Mouse (Mus musculus): ENCODE measurements around the gene Rnf130. TPM values are rescaled to one million over a fixed set of nuclear protein-coding genes. Genes with fewer than 3 reads are reported as not detected.

The Rnf130 gene
- not detected for polyA plus RNA-seq (2012; fragmentation: generic; extraction: Trizol)
- long read RNA-seq, experiment 1, result 0 reads
- long read RNA-seq, experiment 2, result 0 reads

- no peaks in the 10 kb centered on the region for H3K79me2 ChIP-seq (ENCODE audit: control insufficient read depth, insufficient read depth)
- H3K4me3 ChIP-seq (ENCODE audit: insufficient read depth, poor library complexity, severe bottlenecking), result no peak within 1 kb of the TSS
- no peak within 1 kb of the TSS for H3ac ChIP-seq (ENCODE audit: control insufficient read depth, insufficient read length, low read depth)
- H3K79me3 ChIP-seq (ENCODE audit: low read depth), result no peaks in the 10 kb centered on the region
- H3K27me3 ChIP-seq (ENCODE audit: control insufficient read depth, insufficient read depth, insufficient read length), result peaks cover 45% of the 10 kb centered on the region
- no peak for TF ChIP-seq MAX (IDR thresholded peaks at IDR 0.05)
- no peak for TF ChIP-seq USF1 (IDR thresholded peaks at IDR 0.05; ENCODE audit: low read depth)
- no peak for TF ChIP-seq MYOG (IDR thresholded peaks at IDR 0.05; ENCODE audit: control insufficient read depth, extremely low read depth, insufficient read length)
- TF ChIP-seq CTCF (IDR thresholded peaks at IDR 0.05; ENCODE audit: control insufficient read depth, insufficient read depth, insufficient read length), result no peak
- TF ChIP-seq FOSL1 (IDR thresholded peaks at IDR 0.05; ENCODE audit: insufficient read depth, low read length, poor library complexity, severe bottlenecking), result no peak
- TF ChIP-seq MYOD1 (IDR thresholded peaks at IDR 0.05; ENCODE audit: control insufficient read depth, insufficient read length, low read depth), result no peak
- TF ChIP-seq CEBPB (IDR thresholded peaks at IDR 0.05; ENCODE audit: low read depth), result no peak
- H3K36me3 ChIP-seq (ENCODE audit: control insufficient read depth, insufficient read depth), result no peaks in the 10 kb centered on the region
Measured at GRCm38 (mm10) chr11:50024833-50025720, at the start of gene Rnf130. Rnf130 (plus strand) TSS chr11:50025346.

DNA sequence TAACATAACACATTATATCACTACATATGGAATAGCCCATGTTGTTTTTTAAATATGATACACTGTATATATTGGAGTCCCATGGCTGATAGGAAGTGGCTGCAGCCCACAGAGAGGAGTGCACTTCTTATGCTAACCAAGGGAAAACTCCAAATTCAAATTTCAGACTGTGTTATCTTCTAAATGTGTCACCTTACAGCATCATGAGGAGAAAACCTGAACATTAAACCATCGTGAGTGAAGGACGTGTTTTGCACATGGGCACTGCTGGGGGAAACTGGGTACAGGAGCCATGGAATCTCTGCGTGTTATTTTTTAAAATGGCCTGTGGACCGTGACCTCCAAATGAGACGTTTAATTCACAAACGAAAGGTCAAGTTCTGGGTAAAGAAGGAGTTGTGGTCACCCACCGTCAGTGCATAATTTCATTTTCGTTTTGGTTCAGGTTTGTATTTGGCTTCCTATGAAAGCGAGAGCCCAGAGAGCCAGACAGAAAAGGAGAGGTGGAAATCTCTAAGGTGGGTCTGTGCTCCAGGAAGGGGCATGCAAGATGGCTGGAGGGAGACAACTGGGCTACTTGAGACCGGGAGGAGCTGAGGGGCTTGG is 47.1 kb upstream of the Rnf130 start:
- Histone ChIP-seq H3ac (ENCODE audit: control insufficient read depth, insufficient read length, low read depth) (no peak overlapping the region), H3K27me3 (ENCODE audit: control insufficient read depth, insufficient read depth, insufficient read length) (peaks cover 13% of the 10 kb centered on the region), H3K79me2 (ENCODE audit: control insufficient read depth, insufficient read depth) (no peaks in the 10 kb centered on the region), H3K4me3 (ENCODE audit: insufficient read depth, poor library complexity, severe bottlenecking) (no peak overlapping the region), H3K36me3 (ENCODE audit: control insufficient read depth, insufficient read depth) (no peaks in the 10 kb centered on the region), H3K79me3 (ENCODE audit: low read depth) (no peaks in the 10 kb centered on the region)
- no peak for TF ChIP-seq MYOD1 (IDR thresholded peaks at IDR 0.05; ENCODE audit: control insufficient read depth, insufficient read length, low read depth)
- no peak for TF ChIP-seq MAX (IDR thresholded peaks at IDR 0.05)
- TF ChIP-seq CEBPB (IDR thresholded peaks at IDR 0.05; ENCODE audit: low read depth), result no peak

GRCm38 (mm10) chr11:49978935-49979334 is 46.2 kb upstream of the Rnf130 start:
- no peak overlapping the region for H3K4me3 ChIP-seq (ENCODE audit: insufficient read depth, poor library complexity, severe bottlenecking)
- no peaks in the 10 kb centered on the region for H3K79me2 ChIP-seq (ENCODE audit: control insufficient read depth, insufficient read depth)
- H3ac ChIP-seq (ENCODE audit: control insufficient read depth, insufficient read length, low read depth), result no peak overlapping the region
- H3K36me3 ChIP-seq (ENCODE audit: control insufficient read depth, insufficient read depth), result no peaks in the 10 kb centered on the region
- H3K27me3 ChIP-seq (ENCODE audit: control insufficient read depth, insufficient read depth, insufficient read length), result peaks cover 18% of the 10 kb centered on the region
- TF ChIP-seq MYOG (IDR thresholded peaks at IDR 0.05; ENCODE audit: control insufficient read depth, extremely low read depth, insufficient read length), result no peak
- no peaks in the 10 kb centered on the region for H3K79me3 ChIP-seq (ENCODE audit: low read depth)

DNA sequence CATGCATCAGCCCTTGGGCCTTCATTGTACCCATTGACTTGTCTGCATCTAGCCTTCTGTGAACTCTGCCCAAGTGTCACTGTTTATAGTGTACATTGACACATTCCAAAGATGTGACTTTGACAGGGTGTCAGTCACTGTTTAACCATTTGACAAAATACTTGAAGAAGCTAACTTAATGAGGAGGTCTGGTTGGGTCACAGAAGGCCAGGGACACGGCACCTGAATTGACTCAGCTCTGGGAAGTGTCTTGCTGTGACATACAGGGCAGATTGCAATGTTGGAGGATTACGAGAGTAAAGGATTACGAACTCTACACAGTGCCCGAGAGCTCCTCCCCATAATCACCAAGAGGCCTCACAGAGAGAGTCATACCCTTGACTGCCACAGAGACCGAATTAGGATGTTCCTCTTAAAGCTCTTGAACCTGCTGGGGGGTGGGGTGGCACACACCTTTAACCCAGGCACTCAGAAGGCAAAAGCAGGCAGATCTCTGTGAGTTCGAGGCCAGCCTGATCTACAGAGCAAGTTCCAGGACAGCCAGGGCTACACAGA is 44.4 kb upstream of the Rnf130 start:
- H3K79me2 ChIP-seq (ENCODE audit: control insufficient read depth, insufficient read depth), result no peaks in the 10 kb centered on the region
- TF ChIP-seq MYOD1 (IDR thresholded peaks at IDR 0.05; ENCODE audit: control insufficient read depth, insufficient read length, low read depth) (no peak), CTCF (IDR thresholded peaks at IDR 0.05; ENCODE audit: control insufficient read depth, insufficient read depth, insufficient read length) (no peak), FOSL1 (IDR thresholded peaks at IDR 0.05; ENCODE audit: insufficient read depth, low read length, poor library complexity, severe bottlenecking) (no peak), USF1 (IDR thresholded peaks at IDR 0.05; ENCODE audit: low read depth) (no peak)
- no peak overlapping the region for H3K4me3 ChIP-seq (ENCODE audit: insufficient read depth, poor library complexity, severe bottlenecking)
- H3K79me3 ChIP-seq (ENCODE audit: low read depth), result no peaks in the 10 kb centered on the region
- H3K36me3 ChIP-seq (ENCODE audit: control insufficient read depth, insufficient read depth), result no peaks in the 10 kb centered on the region
- H3K27me3 ChIP-seq (ENCODE audit: control insufficient read depth, insufficient read depth, insufficient read length), result peaks cover 18% of the 10 kb centered on the region
- H3ac ChIP-seq (ENCODE audit: control insufficient read depth, insufficient read length, low read depth), result no peak overlapping the region

- no peak for TF ChIP-seq USF1 (IDR thresholded peaks at IDR 0.05; ENCODE audit: low read depth)
- no peak for TF ChIP-seq CEBPB (IDR thresholded peaks at IDR 0.05; ENCODE audit: low read depth)
- TF ChIP-seq MYOG (IDR thresholded peaks at IDR 0.05; ENCODE audit: control insufficient read depth, extremely low read depth, insufficient read length), result no peak
- no peak for TF ChIP-seq MYOD1 (IDR thresholded peaks at IDR 0.05; ENCODE audit: control insufficient read depth, insufficient read length, low read depth)
- no peak for TF ChIP-seq MAX (IDR thresholded peaks at IDR 0.05)
- no peak for TF ChIP-seq FOSL1 (IDR thresholded peaks at IDR 0.05; ENCODE audit: insufficient read depth, low read length, poor library complexity, severe bottlenecking)
- TF ChIP-seq CTCF (IDR thresholded peaks at IDR 0.05; ENCODE audit: control insufficient read depth, insufficient read depth, insufficient read length), result no peak
- H3ac ChIP-seq (ENCODE audit: control insufficient read depth, insufficient read length, low read depth), result no peak overlapping the region
- no peak overlapping the region for H3K4me3 ChIP-seq (ENCODE audit: insufficient read depth, poor library complexity, severe bottlenecking)
- H3K79me2 ChIP-seq (ENCODE audit: control insufficient read depth, insufficient read depth), result no peaks in the 10 kb centered on the region
- H3K27me3 ChIP-seq (ENCODE audit: control insufficient read depth, insufficient read depth, insufficient read length), result peaks cover 18% of the 10 kb centered on the region
- H3K79me3 ChIP-seq (ENCODE audit: low read depth), result no peaks in the 10 kb centered on the region
- no peaks in the 10 kb centered on the region for H3K36me3 ChIP-seq (ENCODE audit: control insufficient read depth, insufficient read depth)
Measured at GRCm38 (mm10) chr11:49981321-49981963, 43.7 kb upstream of the Rnf130 start.
